Mouse (Mus musculus) embryo, embryonic 11 days (tissue): ENCODE data around the gene Wap.

ENCODE experiments used
- DNase-seq: peaks from one replicate; pipeline ENCODE4 v3.0.0-alpha.2; 2015

The Wap gene

GRCm38 (mm10) chr11:6625478-6626387 lies 12.7 kb downstream of the Wap start, which contains the start of gene Tbrg4:
Tbrg4 (minus strand) TSS chr11:6626067.
- DNase-seq: peak; percentile 98

- no peak for DNase-seq
Observed at GRCm38 (mm10) chr11:6624619-6625382, 13.6 kb downstream of the Wap start.

- no peak for DNase-seq
Observed at GRCm38 (mm10) chr11:6623704-6624103, 14.7 kb downstream of the Wap start.

DNA sequence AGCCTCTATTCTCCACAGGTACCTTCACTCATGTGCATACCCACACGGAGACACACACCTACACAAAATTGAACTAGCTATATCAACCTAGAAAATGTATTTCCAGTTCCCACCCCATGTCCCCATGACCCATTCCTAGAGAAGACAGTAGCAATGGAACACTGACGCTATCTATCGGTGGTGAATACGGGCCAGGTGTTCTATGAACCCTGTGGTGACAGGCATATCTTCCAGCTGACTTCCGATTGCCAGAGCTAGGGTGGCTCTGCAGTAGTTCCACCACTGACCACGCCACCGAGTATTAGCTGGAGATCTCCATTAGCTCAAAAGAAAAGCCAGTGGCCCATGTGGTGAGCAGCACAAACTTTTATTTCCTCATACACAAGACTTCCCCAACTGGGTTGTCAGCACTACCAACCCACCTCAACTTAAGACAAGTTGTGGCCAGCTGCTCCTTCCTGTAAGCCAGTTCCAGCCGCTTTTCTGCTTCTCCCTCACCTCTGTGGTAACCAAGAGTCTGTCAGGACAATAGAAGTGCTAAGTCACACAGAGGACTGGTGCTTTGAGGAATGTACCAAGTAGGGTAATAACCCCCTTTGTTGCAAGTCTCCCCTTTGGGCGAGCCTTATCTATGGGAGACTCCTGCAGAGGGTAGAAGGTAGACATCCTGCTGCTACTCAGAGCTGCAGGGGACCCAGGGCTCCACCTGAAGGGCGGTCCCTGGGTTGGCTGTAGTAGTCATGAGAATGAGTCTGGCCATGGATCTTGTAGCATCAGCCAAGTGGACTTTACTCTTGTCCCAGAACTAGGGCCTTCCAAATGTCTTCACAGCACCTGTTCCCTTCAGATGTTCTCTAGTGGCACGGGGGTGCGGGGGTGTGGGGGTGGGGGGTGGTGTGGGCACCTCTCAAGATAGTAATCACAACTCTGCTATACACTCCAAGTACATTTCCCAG lies 22.9 kb downstream of the Wap start:
- no peak for DNase-seq

DNA sequence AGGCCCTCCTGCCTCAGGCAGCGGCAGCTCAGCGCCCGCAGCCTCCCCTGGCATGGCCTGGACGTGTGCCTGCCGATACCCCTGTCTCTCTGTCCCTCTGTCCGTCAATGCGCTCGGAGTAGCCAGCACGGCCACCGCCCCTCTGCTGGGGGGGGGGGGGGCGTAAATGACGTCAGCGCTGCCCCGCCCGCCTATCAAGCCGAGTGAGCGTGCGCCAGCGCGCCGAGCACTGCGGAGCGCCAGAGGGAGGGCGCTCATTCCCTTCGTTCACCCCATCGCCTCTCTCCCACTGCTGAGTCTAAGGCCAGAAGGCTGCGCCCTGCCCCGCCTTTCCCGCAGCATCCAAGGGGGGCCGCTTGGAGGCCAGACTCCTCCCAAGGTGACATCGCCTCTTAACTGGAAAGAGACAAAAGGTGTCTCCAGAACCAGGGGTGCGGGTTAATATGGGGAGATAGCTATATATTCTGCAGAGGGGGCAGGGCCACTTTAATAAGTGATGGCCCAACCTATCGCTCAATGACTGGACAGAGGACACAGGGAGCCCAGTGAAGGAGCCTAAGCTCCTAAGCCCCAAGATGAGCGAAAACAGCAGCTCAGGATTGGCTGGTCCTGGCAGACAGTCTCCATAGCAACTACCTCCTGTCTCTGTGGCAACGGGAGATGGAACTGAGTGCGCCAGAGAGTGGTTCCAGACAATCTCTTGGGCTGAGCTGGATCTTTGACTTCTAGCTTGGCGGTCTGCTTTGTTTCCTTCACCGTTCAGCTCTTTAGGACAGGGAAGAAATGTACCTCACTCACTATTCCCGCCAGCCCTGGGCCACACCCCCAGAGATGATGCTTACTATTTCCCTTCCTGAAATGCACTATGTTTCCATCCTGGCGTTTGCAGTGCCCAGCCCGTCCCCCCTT lies 32.7 kb downstream of the Wap start, which contains the start of gene Nacad:
TSS of gene Nacad (minus strand) at position 563 of the 909 bp plus-strand sequence.
- DNase-seq: peak; percentile 74

GRCm38 (mm10) chr11:6605021-6605481 lies 33.4 kb downstream of the Wap start:
- DNase-seq: peak; percentile 29

GRCm38 (mm10) chr11:6604604-6604936 lies 33.9 kb downstream of the Wap start:
- DNase-seq: no peak

DNA sequence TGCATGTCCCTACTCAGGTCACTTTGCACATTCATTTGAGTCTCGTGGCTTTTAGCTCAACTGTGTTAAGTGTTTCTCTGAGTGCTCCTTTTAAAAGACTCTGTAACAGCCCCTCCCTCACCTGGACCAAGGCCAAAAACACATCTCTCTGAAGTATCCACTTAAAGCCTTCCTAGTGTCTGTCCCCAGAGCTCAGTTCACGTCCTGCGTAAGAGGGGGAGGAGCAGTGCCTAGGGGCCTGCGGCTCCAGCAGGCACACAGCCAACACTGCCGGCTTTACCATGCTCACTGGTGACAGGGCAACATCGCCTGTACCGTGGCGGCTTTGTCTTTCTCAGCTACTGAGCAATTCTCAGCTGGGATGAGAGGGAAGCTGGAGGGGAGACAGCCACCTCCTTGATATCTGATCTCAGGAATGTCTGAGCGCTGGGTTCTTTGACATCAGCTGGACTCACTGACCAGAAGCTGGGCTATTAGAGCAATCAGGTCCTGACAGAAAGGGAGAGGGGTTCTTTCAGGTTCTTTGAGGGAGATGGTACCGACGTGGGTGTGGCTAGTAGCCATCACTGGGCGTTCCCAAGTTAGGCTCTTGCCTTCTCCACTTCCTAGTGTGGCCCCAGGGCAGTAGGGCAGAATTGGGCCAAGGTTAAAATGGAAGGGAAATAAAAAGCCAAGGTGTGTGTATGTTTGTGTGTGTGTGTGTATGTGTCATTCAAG lies 34.4 kb downstream of the Wap start:
- DNase-seq: peak; percentile 38

DNA sequence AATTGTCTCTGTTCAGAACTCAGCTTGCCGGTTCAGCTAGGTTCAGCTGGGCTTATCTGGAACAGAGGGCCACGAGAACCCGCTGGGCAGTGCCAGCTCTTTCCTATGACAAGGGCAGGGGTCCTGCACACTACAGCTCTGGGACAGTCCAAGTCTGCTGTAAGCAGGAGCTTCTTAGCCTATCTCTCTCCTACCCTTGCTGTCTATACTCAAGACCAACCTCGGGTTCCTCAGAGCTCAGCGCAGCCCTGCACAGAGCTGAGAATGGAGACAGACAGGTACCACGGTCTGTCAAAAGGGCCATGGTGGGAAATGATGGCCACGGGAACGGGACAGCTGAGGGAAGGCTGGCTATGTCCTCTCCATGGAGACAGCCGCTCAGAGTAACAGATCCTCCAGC lies 35.2 kb downstream of the Wap start:
- no peak for DNase-seq

DNA sequence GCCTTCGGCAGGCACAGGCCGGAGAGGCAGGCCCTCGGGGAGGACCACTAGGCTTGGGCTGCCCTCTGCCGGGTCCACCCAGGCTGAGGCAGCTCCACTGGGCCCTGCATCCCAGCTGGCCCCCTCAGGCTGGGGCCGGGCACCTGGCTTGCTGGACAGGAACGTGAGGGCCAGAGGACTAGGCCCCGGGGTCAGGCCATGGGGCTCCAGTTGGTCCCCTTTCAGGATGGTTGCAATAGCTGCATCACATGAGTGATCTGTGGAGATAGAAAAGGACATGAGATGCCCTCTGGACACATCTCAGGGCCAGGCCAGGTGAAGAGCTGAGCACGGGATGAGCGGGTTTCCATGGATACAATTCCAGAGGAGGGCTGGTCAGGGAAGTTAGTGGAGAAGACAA lies 35.8 kb downstream of the Wap start:
- no peak for DNase-seq

DNA sequence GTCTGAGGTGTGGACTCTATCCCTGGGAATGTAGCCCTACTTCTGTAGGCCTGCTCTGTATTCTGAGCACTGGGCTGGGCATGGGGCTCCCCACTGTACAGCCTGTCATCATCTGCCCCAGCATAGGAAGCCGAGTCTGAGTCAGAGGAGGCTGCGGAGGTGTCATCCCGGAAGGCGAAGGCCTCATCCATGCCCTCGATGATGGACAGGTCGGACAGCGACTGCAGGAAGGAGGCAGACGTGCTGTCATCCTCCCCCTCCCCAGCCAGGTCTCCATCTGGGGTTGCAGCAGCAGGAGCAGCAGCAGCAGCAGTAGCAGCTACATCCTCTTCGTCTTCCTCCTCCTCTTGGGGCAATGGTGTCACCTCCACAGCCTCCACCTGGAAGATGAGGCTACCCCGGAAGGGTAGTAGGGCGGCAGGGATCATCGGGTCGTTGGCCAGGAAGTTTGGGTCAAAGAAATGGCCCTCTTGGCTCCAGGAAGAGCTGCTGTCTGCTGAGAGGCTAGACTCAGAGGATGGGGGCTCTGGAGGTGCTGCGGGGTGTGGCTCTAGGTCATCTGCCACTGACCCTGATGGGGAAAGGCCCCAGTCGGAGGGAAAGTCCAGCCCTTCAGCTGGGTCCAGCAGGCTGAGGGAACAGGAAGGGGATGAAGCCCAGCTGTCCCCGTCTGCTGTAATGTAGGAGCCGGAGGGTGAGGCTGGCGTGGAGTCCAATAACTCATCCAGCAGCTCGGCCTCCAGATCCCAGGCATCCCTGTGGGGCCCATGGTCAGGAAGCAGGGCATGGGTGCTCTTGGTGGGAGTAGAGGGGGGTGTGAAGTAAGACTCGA lies 36.6 kb downstream of the Wap start:
- no peak for DNase-seq

DNA sequence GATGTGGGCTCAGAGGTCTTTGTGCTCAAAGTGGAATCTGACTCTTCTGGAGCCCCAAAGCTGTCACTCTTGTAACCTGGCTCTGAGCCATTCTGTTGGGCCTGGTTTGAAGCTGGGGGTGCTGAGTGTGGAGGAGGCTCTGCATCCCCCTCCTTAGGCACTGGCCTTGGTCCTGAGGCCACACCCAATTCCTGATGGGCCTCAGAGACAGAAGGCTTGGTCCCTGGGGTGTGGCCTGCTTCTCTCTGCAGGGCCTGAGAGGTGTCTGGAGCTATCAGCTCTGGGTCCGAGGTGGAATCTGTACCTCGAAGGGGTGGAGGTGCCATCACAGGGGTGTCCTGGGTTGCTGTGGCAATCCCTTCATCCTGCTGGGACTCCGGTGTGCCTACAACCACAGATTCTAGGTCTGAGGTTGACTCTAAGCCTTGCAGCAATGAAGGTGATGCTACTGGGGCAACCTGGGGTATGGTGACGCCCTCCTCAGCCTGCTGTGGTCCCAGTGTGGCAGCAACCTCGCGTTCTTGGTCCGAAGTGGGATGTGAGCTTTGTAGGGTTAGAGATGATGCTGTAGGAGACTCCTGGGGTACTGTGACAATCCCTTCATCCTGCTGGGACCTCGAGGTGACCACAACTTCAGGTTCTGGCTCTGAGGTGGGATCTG lies 38.0 kb downstream of the Wap start:
- no peak for DNase-seq

- no peak for DNase-seq
Observed at GRCm38 (mm10) chr11:6599831-6600230, 38.6 kb downstream of the Wap start.

DNA sequence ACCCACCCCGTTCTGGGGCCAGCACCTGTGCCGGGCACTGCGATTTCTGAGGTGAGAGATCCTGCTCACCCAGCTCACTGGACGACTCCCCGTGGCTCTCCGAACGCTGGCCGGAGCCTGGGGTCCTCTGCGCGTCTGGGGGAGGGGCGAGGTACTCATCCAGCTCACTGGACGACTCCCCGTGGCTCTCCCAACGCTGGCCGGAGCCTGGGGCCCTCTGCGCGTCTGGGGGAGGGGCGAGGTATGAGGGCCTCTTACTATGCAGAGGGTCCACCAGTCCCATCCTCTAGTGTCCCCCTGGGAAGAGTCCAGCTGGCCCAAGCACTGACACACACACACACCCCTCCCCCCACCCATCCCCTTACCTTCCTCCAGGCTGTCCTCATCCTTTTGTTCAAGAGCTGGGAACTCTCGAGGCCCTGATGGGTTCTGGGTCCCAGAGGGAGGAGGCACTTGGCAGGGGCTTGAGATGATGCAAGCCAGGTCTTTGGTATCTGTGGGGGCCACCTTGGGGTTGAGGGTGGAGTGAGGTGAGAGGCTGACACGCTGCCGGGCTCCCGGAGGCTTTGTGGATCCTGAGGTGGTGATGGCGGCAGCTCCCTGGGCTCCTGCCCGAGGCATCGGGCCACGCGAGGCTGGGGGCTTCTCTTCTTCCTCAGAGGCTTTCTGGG lies 39.3 kb downstream of the Wap start:
- peak; percentile 54 for DNase-seq

DNA sequence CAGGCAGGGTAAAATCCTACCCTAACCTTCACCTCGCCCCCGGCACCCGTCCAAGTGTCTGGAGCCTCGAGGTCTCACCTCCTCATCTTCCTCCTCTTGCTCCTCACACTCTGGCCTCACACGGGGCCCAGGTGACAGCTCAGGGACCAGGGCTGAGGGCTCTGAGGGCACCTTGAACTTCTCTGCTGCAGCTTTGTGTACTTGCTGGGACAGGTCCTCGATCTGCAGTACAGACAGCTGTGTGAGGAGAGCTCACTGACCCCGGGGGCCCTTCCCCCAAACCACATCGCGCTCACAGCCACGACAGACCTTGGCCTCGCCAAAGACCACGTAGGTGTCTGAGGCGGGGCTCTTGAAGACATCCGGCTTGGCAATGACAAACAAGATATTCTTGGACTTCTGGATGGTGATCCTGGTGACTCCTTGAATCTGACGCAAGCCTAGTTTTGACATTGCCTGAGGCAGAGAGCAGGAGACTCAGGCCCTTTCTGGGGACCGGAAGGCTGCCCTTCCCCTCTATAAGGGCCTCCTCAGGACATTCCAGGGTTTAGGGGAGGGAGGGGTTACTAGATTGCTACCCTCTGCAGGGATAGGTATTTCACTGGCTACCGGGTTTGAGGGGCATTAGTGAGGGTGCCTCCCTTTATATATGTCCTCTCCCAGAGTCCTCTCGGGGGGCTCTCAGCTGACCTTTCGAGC lies 40.1 kb downstream of the Wap start:
- DNase-seq: peak; percentile 12

DNA sequence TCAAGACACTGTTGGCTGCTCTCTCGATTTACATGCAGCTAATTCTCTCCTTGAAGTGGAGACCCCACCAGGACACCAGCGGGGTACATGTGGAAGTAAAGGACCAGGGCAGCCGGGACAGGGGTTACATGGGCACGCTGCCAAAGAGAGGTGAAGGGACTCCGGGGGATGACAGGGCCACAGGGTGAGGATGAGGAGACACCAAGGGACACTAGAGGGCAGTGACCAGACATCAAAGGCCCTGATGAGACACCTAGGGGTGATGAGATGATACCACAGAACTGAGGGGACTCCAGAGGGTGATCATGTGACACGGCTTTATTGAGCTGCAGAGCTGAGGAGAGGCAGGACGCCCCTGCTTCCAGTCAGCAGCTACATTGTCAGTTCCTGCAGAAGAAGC lies 40.9 kb downstream of the Wap start:
- DNase-seq: no peak

DNA sequence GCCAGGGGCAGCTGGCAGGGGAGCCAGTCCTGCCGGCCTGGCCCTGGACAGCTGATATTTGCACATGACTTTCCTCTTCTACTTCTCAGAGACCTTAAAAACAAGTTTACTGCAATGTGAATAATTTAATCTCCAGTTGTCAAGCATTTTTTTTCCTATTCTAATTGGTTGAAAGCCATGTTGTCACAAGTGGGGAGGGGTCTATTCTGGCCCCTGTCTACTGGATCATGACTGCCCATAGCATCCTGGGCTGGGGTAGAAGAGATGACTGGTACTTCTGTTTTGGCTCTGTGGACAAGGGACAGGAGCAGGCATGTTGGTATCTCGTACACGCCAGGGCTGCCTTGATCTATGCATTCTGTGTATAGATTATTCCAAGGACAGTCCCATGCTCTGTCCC lies 41.8 kb downstream of the Wap start:
- no peak for DNase-seq

- no peak for DNase-seq
Observed at GRCm38 (mm10) chr11:6596205-6596604, 42.2 kb downstream of the Wap start.
